Mouse (Mus musculus) natural killer cell, adult 2 months (primary cell): ENCODE results near the gene Slc3a2.
A peak's percentile ranks its signal among the peaks of the same experiment; 100 is the strongest.
"Not testable (repeated sequence)": the region's sequence is repeated elsewhere in the genome, so short reads cannot be mapped to it uniquely, and the experiment has no call there.

Experiments
- DNase-seq, 2 experiments: peaks; one replicate each; pipeline ENCODE4 v3.0.0; 2022; ENCODE audit warnings: low spot score in 2 of 2

Gene Slc3a2

DNA sequence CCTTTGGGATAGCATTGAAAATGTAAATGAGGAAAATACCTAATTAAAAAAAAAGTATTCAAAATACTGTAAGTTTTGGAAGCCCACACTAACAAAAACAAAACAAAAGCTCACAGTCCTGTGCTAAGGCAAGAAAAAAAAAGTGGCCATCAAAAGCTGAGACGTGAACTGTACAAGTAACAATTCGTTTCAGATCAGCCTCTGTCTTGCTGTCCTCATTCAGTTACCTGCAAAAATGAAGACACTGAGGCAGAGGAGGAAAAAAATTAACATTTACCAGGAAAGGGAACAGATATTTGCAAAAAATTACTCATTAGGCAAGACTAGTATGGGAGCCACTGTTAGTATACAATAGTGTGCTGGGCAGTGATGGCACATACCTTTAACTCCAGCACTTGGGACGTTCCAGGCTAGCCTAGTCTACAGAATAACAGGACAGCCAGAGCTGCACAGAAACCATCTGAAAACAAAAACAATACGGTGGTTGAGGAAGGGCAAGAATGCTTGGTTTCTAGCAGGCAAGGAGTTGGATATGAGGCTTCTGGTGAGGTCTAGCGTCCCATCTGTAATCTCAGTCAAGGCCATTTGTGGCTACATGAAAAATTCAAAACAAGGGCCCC is 4.4 kb upstream of the Slc3a2 start:
- no peak for DNase-seq

DNA sequence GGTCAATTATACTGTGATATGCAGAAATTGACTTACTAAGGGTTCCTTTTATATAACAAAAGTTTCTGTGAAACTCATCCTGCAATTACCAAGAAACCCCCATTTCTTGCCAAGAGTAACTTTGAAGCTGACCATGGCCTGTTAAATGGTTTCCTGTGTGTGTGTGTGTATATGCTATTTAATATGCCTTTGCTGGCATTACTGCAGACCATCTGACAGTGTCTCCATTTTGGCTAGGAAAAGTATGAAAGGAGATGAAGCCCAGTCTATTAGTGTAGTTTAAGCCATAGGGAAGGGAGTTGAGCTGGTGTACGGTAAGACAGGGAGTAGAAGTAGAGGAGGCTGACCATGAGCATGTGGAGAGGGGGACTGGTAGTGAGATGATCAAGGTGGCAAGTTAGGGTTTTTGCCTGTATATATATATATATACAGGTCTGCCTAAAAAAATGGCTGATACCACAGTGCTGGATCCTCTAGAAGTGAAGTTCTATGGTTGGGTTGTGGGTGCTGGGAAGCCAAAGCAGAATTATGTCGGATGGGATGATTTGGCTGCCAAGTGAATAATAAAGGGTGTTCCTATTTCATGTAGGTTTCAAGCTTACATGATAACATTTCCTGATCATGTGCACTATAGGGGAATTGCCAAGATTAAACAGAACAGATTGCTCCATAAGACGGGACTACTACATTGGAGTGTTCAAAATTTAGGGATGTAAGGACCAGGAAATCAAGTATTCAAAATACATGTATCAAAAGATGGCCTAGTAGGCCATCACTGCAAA is 3.6 kb upstream of the Slc3a2 start:
- DNase-seq = no peak

DNA sequence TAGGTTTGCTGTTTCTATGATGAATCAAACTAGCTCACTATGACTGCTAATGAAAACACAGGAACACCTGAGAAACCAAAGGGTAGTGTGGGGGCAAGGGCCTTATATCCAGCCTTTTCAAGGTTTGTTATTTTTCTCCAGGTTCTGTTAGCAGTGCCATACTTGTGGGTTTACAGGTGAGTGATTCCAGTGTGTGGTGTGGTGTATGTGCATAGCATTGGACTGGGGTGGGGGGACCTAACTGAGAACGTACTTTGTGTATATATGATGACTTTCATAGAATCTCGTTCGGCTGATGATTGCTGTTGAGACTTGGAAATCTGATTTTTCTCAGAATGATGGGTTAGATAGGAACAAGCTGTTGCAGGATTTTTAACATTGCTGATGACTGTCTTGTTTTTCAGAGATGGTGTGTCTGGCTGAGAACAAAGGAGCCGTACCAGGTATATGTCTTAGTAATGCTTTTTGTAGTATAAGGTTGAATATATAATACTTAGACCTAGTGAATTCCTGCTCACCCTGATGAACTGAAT is 2.0 kb upstream of the Slc3a2 start:
- DNase-seq = no peak

DNA sequence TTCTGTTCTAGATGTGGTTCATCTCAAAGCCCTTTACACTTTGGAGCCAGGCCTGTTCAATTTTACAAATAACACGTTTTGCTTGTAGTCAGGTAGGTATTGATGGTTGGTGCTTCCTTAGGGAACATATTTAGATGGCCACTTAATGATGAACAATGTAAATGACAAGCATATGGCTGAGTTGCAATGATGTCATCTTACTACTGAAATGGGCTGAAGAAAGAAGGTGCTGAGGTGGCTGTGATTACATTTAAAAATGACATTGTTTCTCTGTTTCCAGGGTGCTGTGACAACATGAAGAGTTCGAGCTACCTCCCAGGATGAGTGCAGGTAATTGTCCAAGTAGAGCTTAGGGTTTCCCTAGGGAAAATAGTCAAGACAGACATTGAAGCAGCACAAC is 1.2 kb upstream of the Slc3a2 start:
- no peak for DNase-seq

DNA sequence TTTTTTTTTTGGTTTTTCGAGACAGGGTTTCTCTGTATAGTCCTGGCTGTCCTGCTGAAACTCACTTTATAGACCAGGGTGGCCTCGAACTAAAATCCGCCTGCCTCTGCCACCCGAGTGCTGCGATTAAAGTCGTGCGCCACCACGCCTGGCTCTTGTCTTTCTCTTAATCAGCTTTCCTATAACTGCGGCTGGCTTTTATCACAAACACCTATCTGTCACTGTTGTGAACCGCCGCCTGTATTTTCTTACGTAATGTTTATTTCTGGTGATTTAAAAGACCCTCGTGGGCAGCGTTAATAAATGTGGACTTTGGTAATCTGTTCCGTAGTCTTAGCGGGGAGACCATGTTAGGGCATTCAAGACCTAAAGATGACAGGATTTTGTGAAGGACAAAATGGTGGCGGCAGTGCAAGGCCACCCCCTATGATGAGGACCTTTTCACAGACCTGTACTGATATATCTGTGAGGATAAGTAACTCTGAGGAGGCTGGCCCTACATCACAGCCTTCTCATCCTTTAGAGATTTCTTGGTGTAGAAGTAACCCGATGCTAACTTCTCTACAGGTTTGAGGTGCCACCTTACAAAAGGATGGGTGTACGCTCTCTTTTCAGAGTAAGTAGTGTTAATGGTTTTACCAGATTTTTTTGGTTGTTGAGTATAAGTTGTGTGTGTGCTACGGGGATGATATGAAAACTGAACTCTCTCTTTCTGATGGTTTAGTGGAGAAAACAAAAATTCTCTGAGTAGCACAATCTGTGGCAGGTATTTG is 591 bp upstream of the Slc3a2 start:
- peak in 1 of 2 experiments; percentile 28 for DNase-seq

DNA sequence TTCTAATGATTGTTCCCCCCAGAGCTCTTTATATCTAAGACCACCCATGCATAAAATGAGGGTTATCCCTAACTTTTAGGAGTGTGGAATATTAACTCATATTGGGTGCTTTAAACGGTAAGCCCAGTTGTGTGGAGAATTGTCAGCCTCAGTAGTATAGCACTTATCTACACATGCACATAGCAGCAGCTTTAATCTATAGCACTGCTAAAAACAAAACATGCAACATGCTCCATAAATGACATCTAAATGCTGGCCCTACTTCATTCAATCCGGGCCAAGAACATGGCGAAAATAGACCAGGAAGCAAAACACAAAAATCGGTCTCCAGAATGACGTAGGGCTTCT is 636 bp downstream of the Slc3a2 start:
- no peak for DNase-seq

DNA sequence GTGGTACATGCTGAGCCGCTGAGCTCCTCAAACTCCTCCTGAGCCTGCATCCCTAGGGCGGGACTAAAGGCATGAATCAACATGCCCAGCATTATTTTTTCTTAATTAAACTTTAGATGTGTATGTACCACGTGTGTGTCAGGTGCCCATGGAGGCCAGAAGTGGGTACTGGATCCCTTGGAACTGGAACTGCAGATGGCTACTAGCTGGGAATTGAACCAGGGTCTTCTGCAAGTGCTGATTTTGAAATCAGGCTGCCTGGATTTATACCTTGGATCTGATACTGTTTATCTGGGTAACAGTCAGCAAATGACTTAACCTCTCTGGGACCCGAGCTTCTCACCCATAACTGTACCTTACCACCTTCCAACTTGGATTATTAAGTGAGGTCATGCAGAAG is 1.1 kb downstream of the Slc3a2 start:
- DNase-seq = no peak

DNA sequence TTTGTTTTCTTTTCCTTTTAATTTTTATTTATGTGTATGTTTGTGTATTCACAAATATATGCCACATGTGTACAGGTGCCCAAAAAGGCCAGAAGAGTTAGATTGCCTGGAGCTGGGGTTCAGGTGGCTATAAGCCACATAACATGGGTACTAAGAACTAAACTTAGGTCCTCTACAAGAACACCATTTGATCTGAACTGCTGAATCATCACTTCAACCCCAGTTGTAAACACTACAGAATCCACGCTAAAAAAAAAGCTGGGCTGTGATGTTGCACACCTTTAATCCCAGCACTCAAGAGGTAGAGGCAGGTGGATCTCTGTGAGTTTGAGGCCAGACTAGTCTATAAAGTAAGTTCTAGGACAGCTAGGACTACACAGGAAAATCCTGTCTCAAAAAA is 1.8 kb downstream of the Slc3a2 start:
- DNase-seq = no peak

DNA sequence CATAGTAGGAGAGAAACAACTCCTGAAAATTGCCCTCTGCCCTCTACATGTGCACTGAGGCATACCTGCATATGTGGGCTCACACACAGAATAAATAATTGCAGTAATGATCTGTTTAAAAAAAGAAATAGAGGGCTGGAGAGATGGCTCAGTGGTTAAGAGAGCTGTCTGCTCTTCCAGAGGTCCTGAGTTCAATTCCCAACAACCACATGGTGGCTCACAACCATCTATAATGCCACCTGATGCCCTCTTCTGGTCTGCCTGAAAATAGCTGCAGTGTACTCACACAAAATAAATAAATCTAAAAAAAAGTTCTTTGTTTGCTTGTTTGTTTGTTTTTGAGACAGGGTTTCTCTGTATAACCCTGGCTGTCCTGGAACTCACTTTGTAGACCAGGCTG is 4.1 kb downstream of the Slc3a2 start:
- not testable (repeated sequence) for DNase-seq

DNA sequence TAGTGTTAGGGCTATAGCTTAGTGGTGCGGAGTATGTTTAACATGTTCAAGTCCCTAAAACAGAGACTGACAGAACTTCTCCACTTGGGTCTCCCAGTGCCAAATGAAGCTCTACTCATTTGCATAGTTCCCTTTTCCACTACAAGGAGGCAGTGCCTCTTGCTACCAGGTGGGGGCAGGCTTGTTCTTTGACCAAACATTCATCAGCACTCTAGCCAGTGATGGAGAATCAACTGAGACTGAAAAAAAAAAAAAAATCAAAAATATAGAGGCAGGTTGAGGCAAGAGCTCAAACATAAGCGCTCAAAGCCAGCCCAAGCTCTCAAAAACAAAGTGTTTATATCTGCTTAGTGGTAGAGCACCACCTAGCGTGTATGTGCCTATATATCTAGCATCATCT is 4.8 kb downstream of the Slc3a2 start:
- DNase-seq = peak; percentile 71 to 80

DNA sequence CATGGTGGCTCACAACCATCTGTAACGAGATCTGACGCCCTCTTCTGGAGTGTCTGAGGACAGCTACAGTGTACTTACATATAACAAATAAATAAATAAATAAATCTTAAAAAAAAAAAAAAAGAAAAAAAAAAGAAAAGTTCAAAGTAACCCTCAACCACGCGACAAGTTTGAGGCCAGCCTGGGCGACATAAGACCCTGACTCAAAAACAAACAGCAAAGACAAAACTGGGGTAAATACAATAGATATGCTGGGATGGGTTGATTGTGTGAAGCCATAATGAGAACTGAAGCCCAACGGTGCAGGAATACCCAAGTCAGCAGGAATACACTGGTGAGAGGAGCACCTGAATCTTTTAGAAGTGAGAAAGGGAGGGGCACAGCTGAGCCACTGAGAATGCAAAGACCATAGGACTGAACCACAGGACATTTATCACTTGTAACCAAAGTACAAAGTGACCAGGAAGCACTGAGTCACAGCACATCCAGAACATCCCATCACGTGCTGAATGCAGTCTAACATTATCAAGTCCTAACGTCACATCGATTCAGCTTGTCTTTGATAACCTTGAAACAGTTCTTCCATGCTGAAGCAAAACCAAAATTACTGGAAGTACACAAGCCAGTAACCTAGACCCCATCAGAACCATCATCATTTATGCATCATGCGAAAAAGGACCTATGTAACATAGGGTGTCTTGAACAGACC is 6.2 kb downstream of the Slc3a2 start:
- peak in 1 of 2 experiments; percentile 19 for DNase-seq

DNA sequence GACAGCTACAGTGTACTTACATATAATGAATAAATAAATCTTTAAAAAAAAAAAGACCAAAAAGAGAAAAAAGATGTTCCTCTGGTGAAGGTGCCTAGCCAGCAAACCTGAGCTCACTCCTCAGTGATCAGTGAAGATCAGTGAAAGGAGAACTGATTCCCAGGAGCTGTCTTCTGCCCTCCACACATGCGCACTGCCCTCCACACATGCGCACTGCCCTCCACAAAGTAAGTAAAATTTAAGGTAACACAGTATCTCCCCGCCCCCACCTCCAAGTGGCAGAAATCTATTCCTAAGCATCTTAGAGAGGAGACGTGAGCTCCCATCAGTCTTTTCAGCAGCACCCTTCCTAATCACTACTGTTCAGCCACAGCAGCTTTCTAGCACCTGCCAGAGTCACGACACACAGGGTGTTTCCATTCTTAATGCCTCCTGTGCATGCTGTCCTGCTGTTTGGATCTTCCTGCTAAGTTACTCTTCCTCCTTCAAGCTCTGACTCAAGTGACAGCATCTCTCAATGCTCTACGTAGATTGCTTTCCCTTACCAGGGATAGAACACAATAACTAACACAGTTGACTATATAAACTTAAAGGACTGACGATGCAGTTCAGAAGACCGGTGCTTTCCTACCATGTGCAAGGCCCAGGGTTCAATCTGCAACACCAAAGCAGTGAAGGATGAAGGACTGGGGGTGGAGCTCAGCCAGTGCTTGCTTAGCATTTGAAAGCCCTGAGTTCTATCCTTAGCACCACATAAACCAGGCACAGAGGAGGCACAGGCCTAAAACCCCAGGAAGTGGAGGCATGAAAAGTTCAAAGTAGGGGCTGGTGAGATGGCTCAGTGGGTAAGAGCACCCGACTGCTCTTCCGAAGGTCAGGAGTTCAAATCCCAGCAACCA is 7.1 kb downstream of the Slc3a2 start:
- DNase-seq = no peak

DNA sequence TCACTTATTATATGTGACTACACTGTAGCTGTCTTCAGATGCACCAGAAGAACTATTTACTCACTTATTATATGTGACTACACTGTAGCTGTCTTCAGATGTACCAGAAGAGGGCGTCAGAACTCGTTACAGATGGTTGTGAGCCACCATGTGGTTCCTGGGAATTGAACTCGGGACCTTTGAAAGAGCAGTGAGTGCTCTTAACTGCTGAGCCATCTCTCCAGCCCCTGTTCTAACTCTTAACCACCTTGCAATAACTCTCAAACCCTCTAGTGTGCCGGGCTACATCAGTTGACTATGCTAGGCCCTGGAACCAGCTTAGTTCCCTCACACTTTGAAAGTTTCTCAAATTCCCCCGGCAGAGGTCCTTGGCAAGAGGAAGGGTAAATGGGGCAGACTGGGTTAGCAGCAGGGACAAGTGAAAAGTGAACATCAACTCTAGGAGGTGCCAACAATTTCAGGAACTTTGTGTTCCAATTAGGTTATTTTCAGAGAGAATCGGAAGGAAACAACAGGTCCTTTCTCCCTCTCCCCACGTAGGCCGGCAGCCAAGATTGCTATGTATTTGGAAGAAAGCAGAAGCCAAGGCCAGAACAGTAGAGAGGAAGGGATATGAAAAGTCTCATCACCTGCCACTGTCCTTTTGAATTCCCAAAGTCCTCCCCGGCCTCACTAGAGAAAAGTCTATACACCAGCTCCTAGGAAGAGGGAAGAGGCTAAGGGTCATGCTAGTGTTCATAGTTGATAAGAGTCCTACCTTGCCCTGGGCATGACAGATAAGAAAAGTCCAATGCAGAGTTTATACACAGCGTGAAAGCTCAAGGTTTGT is 8.3 kb downstream of the Slc3a2 start:
- no peak for DNase-seq

DNA sequence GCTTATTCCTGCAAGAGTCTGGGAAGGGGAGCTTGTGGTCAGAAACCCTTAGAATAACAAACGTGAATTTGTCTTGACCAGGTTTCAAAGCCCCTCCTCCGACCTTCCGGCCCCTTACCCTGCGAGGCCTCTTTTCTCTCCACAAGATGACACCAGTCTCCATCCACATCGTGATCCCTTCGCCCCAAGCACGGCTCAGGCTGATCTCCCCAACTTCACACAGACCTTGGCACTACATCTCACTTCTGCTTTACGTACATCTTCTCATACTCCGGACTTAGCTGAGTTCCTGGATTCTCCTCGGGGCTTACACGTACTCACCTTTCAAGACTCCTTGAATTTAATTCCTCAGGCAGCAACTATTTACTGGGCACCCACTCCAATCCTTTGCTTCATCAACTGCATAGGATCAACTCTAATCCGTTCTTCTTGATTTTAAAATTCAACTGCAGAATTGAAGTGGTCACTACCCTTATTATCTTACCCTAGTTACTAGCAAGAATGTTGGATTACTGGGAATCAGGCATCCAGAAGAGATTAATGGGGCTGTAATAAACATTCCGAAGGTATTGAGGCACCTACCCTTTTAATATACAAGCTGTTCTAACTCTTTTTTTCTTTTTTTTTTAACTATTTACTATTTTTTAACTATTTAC is 9.0 kb downstream of the Slc3a2 start:
- DNase-seq = no peak

DNA sequence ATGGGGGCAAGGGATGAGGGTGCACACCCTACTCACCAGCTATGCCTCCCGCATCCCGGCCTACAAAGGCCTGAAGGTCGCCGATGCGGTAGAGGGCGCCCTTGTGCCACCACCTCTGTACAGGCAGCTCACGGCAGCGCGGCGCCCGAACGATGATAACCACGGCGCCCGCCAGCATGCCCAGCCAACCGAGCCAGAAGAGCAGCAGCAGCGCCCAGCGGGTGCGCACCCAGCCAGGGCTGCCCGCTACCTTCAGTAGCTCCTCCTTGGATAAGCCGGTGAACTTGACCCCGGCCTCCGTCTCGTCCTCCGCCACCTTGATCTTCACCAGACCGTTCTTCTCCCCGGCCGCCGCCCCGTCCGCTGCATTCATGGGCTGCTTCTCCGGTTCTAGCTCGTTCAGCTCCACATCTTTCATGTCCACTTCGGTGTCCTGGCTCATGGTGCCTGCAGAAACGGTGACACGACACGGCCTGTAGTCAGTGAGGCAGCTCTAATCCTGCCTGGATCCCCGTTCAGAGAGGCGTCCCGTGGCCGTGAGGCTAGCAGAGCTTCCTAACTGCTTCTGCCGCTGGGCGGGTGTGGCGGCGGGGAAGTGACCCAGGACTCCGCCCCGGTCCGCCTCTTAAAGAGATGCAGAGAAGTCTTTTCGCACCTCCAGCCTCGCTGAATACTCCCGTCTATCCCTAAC is 9.7 kb downstream of the Slc3a2 start:
- DNase-seq = peak; percentile 87 to 92

DNA sequence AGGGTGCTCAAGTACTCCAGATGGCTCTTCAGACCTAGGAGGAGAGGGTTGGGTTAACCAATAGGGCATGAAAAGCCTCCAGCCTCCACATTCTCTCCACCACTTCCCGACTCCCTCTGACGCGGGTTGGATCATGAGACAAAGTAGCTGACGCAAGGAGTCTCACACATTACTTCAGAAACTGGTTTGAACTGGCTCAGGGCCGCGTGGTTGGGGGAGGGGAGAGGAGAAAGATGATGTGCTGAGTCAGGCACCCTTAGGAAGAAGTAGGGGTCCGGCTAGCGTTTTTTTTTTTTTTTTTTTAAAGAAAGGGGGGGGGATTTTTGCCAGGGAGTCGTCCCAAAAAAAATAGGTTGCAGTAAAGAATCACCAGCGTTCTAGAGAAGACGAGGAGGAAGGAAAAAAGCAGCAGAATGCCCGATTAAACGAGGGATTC is 10.3 kb downstream of the Slc3a2 start:
- peak; percentile 90 for DNase-seq

DNA sequence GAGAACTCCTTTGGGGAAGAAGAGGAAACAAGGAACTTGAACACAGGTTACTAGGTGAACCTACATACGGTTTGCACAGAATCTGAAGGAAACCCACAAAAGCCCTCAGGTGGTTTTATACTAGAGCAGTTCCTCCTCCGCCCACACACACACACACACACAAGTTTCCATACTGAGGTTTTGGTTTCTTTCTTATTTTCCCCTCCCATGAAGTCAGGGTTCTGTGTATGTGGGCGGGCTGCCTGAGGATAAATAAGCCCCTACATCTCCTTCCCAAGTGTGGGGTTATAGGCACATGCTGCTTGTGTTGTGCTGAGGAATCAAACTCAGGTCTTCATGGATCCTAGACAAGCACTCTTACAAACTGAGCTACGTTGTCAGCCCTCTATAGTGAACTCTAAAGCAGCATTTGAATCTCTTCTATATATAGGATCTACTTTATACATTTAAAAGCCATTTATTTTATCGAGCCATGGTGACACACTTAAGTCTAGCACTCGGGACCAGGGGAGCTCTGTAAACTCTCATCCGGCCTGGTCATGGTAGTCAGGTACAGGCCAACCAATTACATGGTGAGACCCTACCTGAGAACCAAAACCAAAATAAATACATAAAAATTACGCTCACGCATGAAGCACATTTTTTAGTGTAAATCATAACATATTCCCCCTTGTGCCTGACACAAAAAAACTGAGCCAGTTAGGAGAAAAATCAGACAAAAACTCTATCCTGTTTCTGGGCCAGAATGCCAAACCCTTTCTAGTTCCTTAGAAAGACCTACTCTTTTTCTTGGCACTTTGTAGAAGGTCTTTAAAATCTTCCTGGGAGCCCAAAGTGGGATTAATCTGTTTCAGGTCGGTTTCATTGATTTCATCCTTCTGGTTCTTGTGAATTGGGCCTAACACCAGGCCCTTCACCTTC is 11.0 kb downstream of the Slc3a2 start:
- DNase-seq = peak; percentile 53 to 67

DNA sequence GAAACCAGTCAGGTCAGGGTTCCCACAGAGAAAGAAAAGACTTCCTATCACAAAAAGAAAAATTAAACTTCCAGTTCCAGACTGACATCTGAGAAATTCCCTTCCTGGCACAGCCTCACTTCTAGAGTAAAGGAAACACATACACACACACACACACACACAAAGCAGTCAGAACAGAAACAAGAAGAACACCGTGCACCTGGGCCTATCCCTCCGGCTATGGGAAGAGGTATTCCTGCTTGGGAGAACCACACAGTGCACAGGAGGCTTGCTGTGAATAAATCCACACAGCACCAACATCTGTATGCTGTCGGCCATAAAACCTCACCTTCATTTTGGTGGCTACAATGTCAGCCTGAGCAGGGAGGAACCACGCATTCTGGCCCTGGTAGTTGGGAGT is 11.7 kb downstream of the Slc3a2 start:
- DNase-seq = no peak
